Mouse (Mus musculus) spleen, postnatal 10 days (tissue): ENCODE measurements around the gene Tpd52l2.

Experiments used
- DNase-seq, 2 experiments: peaks; one replicate each; pipeline ENCODE4 v3.0.0; 2021 to 2022; ENCODE audit warnings: low spot score in 2 of 2

Tpd52l2 gene

GRCm38 (mm10) chr2:181496831-181497547 lies at the start of gene Tpd52l2:
Tpd52l2 (plus strand) TSS chr2:181497142.
- peak; percentile 80 to 95 for DNase-seq

GRCm38 (mm10) chr2:181452181-181452580 lies 44.8 kb upstream of the Tpd52l2 start:
- no peak for DNase-seq

DNA sequence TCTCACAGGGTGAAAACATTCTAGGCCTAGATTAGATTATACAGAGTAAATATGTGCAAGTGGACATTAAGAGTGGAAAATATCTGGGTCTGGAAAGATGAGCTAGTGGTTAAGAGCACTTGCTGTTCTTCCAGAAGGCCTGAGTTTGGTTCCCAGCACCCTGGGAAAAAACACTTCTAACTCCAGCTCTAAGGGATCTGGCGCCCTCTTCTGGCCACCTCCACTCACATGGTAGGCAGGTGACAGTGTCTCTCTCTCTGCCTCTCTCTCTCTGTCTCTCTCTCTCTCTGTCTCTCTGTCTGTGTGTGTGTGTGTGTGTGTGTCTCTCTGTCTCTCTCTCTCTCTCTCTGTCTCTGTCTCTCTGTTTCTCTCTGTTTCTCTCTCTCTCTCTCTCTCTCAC lies 43.7 kb upstream of the Tpd52l2 start:
- DNase-seq: peak in 1 of 2 experiments; percentile 52

GRCm38 (mm10) chr2:181455899-181456298 lies 41.0 kb upstream of the Tpd52l2 start:
- no peak for DNase-seq

DNA sequence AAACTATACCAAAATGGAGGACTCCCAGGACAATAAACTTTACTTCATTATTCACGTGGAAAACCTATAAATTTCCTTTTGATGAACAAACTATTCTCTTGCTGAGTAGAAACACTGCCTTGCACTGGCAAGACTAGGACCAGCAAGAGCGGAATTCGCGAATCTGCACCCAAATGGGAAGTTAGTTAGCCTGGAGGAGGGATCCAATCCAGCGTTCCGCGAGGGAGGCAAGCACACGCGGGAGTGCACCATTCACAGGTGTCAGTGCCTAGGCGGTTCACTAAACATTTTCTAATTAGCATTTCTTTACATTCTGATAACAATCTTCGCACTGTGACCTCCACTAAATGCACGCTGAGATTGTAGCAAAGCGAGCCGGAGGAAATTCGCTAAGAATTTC lies 39.1 kb upstream of the Tpd52l2 start:
- no peak for DNase-seq

DNA sequence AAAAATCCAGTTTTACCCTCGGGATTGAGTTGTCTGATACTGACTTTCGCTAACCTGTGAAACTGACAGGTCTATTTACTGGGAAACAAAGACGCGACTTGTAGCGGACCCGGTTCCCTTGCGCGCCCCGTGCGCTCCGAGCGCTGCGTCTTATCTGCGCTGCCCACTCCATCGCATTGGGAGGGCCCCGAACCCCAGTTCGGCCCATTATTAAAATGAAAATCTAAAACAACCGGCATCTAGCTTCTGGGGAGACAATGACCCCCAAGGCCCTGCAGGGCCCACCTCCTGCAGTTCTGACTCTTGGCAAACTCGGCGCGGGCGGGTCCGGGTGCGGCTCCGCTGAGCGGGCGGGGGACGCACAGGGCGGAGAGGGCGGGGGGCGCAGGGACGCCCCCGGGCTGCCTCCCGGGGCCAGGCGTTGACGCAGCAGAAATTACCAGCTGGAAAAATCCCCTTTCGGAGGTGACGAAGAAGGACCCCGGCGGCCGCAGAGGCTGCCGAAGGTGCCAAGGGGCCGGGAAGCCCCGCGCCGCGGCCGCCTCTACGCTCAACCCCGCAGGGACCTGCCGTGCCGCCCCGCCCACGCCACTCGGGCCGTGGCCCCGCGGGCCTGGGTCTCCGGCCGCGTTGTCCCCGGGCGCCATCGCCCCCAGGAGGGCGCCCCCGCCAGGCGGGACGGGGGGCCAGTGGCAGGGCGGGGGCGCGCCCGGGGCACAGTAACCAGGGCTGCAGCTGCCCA lies 38.4 kb upstream of the Tpd52l2 start:
- peak; percentile 53 to 55 for DNase-seq

DNA sequence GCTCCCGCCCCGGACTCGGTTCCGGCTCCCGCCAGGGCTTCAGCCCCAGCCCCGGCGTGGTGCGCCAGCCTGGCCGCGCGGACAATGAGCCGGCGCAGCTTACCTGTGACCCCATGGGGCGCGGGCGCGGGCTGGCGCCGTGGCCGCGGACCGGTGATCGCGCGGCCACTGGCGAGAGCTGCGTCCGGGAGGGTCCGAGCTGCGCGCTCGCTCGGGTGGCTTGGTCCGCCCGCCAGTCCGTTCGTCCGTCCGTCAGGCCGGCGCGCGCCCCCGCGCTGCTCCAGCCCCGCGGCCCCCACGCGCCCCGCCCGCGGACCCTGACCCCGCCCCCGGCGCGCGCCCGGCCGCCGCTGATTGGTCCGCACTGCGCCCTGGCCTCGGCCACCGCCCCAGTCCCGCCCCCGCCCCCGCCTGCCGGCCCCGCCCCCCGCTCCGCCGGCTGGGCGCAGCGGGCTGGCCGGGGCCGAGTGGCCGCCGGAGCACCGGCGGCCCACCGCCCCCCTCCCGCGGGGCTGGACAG lies 37.7 kb upstream of the Tpd52l2 start, which contains the start of gene Zbtb46:
Zbtb46 (minus strand) TSS at position 274 of the 520 bp plus-strand sequence.
- peak; percentile 86 to 90 for DNase-seq

GRCm38 (mm10) chr2:181459673-181460621 lies 37.0 kb upstream of the Tpd52l2 start:
- peak; percentile 70 to 71 for DNase-seq

DNA sequence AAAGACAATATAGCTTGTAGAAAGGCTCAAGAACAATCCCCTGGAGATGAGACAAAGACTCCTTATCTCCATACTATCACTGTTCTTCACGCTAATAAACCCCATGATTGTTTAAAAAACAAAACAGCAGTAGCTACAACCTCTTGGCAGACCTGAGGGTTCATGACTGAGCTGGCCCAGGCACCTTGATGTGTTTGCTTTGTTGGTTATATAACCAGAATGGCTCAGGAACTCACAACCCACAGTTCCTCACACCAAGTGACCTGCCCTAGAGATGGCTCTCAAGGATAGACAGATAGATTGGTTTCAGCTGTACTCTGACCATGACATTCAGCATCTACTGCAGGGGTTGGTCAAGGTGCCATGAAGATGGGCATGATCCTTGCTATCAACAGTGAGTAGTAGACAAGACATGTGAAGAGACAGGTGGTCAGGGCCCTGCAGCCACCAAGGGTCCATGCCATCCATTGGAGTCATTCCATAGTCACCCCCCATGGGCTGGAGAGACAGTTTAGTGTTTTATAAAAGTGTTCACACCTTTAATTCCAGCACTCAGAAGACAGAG lies 35.3 kb upstream of the Tpd52l2 start:
- no peak for DNase-seq

- DNase-seq: no peak
Measured at GRCm38 (mm10) chr2:181462604-181463003, 34.3 kb upstream of the Tpd52l2 start.

GRCm38 (mm10) chr2:181463008-181463738 lies 33.8 kb upstream of the Tpd52l2 start:
- DNase-seq: peak in 1 of 2 experiments; percentile 60

DNA sequence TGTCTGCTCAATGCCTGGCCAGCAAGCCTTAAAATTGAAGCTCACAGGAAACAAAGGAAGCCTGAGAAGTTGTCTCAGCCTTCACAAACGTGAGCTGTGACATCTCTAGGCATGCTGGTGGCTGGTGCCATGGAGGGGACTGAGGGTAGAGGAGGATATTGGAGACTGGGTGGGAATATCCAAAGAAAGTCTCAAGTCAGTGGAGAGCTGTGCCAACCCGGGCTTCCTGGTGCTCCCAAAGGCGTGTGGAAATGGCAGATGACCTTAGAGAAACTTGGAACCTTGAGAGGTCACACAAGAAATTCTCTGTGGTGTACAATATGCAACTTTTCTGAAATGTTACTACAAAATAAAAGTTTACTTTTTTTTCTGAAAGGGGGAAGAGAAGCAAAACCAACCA lies 31.5 kb upstream of the Tpd52l2 start:
- no peak for DNase-seq

- no peak for DNase-seq
Measured at GRCm38 (mm10) chr2:181470285-181470684, 26.7 kb upstream of the Tpd52l2 start.

GRCm38 (mm10) chr2:181471246-181471645 lies 25.7 kb upstream of the Tpd52l2 start:
- no peak for DNase-seq

DNA sequence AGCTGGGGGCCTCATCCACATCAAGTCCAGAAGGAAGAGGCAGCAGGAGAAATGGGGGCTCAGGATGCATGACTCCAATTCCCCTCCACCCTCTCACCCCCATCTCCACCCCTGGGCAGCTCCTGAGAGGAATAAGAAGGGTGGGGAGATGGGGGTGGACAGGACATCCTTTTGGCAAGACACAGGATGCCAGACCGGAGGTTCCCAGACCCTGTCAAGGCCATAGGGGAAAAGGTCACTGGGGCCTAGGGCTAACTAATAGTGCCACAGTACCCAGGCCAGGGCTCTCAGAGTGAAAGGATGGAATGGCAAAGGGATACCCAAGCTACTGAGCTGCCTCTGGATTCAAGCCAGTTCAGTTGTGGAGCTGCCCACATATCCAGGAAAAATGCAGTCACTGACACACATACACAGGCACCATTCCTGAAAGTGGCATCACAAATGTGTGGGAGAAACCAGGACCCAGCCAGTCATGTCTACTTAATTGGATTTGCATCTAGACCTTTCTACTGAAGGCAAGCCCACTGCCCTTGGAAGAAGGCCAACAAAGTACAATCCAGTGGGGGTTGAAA lies 24.6 kb upstream of the Tpd52l2 start:
- no peak for DNase-seq

- no peak for DNase-seq
Measured at GRCm38 (mm10) chr2:181483120-181483519, 13.8 kb upstream of the Tpd52l2 start.

GRCm38 (mm10) chr2:181483562-181484318 lies 13.2 kb upstream of the Tpd52l2 start:
- peak; percentile 34 to 52 for DNase-seq

DNA sequence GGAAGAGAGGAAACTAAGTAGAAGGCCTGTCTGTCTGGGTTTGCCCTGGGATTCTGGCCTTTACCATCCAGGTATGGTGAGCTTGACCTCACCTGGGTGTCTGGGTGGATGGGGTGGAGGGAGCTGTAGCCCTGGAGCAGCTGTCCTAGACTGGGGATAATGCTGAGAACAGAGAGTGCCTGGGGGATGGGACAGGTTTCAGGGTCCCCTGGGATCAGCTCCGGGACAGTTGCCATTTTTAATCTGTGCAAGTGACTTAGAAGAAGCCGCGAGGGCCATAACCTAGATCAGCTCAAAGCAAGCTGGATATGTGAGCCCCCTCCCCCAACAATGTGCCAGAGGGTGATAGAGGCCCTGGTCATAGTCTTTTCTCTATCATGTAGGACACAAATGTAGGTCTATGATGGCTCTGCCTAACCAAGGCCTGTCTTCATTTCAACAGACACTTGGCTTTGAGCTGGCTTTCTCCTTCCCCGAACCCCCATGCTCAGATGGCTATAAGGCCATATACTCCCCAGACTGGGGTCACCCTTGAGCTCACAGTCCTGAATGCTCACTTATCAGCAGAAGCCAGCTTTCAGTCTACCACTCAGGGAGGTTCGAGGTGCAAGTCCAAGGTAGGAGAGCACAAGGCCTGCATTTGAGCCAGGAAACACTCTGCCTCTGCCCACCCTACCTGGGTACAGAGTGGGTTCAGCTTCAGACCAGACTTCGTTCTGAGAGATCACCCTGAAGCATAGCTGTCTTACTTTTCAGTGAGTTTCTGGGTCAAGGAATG lies 12.3 kb upstream of the Tpd52l2 start:
- DNase-seq: no peak

DNA sequence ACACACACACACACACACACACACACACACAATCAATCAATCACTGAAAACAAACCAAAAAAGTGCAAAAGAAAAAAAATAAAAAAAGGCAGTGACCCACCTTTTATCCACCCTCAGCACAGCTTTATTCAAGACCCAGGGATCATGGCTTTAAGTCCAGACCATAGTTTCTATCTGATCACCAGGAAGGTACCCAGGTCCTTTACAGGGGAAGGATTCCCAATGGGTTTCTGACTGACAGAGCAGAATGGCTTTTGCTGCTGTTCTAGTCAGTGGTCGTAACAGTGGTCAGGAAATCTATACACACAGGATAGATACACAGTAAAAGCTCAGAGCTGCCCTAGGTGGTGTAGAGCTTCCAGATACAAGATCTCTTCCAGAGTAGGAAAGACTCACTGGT lies 11.2 kb upstream of the Tpd52l2 start:
- no peak for DNase-seq
